Mouse (Mus musculus) CH12.LX (cell line): ENCODE results near the gene Gse1.

ENCODE experiments used
- CTCF ChIP-seq, 2 experiments: IDR thresholded peaks in 1 of 2; conservative IDR thresholded peaks in 1 of 2; 2 replicates each; pipeline ENCODE4 v1.5.1; 2011 to 2012; ENCODE audit warnings: low read depth in 2 of 2, low read length in 2 of 2, improper control_type of control experiment in 1 of 2, inconsistent platforms in 1 of 2, mild to moderate bottlenecking in 1 of 2, moderate library complexity in 1 of 2
- HCFC1 ChIP-seq: IDR thresholded peaks from 2 replicates; pipeline ENCODE4 v1.6.1; 2012; ENCODE audit warnings: low read depth, mild to moderate bottlenecking, inconsistent platforms, low read length, improper control_type of control experiment
- MAZ ChIP-seq: IDR thresholded peaks from 2 replicates; pipeline ENCODE4 v1.6.1; 2012; ENCODE audit warnings: low read depth, mild to moderate bottlenecking, inconsistent platforms, low read length, improper control_type of control experiment, moderate library complexity
- PAX5 ChIP-seq: IDR thresholded peaks from 2 replicates; pipeline ENCODE4 v1.6.1; 2012; ENCODE audit warnings: low read length, inconsistent platforms, mixed read lengths
- SMC3 ChIP-seq: IDR thresholded peaks from 2 replicates; pipeline ENCODE4 v1.6.1; 2011; ENCODE audit warnings: low read depth, low read length, improper control_type of control experiment
- TBP ChIP-seq: conservative IDR thresholded peaks from 2 replicates; pipeline ENCODE4 v1.6.1; 2011; ENCODE audit warnings: low read depth, low read length, improper control_type of control experiment
- USF1 ChIP-seq: IDR thresholded peaks from 2 replicates; pipeline ENCODE4 v1.6.1; 2014; ENCODE audit warnings: low read depth, mild to moderate bottlenecking, inconsistent platforms, low read length, improper control_type of control experiment
- USF2 ChIP-seq: conservative IDR thresholded peaks from 2 replicates; pipeline ENCODE4 v1.6.1; 2011; ENCODE audit warnings: low read depth, low read length, improper control_type of control experiment

- TF ChIP-seq SMC3 (peak; percentile 74), USF1 (no peak), MAZ (no peak), TBP (no peak), CTCF (conservative IDR thresholded peaks at IDR 0.05 in 1 of 2, IDR thresholded peaks at IDR 0.05 in 1 of 2; ENCODE audit: low read depth in 2 of 2, low read length in 2 of 2) (peak in 1 of 2 experiments; percentile 63; a peak in 2 of 4 replicates), USF2 (no peak), HCFC1 (no peak), PAX5 (no peak)
Measured at GRCm38 (mm10) chr8:120506562-120506961, 278.3 kb downstream of the Gse1 start.
